Mouse (Mus musculus) heart, postnatal 4 days (tissue): ENCODE data around the gene Mfsd10. TPM values are rescaled to one million over a fixed set of nuclear protein-coding genes. Genes with fewer than 3 reads are reported as not detected.

Experiments used
- DNase-seq: peaks from one replicate; pipeline ENCODE4 v3.0.0; 2021
- total RNA-seq, 2 experiments: library from RNA; stranded (reverse); gene quantifications; 2 replicates each; pipeline ENCODE4 v1.2.3; 2021

The Mfsd10 gene
- total RNA-seq, result 10 to 100 TPM; 27.9 to 30.5 TPM

- peak; percentile 85 for DNase-seq
Measured at GRCm38 (mm10) chr5:34636481-34637287, at the start of gene Mfsd10. Mfsd10 (minus strand) TSS chr5:34637212.

- no peak for DNase-seq
Measured at GRCm38 (mm10) chr5:34670280-34670679, 33.3 kb upstream of the Mfsd10 start.

GRCm38 (mm10) chr5:34669493-34669892 is 32.5 kb upstream of the Mfsd10 start:
- DNase-seq, result no peak

- DNase-seq, result no peak
Measured at GRCm38 (mm10) chr5:34663231-34663630, 26.2 kb upstream of the Mfsd10 start.

GRCm38 (mm10) chr5:34661909-34662308 is 24.9 kb upstream of the Mfsd10 start:
- DNase-seq, result no peak

- no peak for DNase-seq
Measured at GRCm38 (mm10) chr5:34660591-34661130, 23.6 kb upstream of the Mfsd10 start.

- peak; percentile 99 for DNase-seq
Measured at GRCm38 (mm10) chr5:34659686-34660590, 22.9 kb upstream of the Mfsd10 start, which contains the start of the genes Nop14 and Grk4. Nop14 (minus strand) TSS chr5:34660148. Grk4 (plus strand) TSS chr5:34660379.

- DNase-seq, result no peak
Measured at GRCm38 (mm10) chr5:34657556-34657955, 20.5 kb upstream of the Mfsd10 start.

GRCm38 (mm10) chr5:34654881-34655280 is 17.9 kb upstream of the Mfsd10 start:
- DNase-seq, result no peak

- no peak for DNase-seq
Measured at GRCm38 (mm10) chr5:34652961-34653360, 15.9 kb upstream of the Mfsd10 start.

GRCm38 (mm10) chr5:34647581-34647980 is 10.6 kb upstream of the Mfsd10 start:
- DNase-seq, result peak; percentile 67

- peak; percentile 44 for DNase-seq
Measured at GRCm38 (mm10) chr5:34642932-34643331, 5.9 kb upstream of the Mfsd10 start.

- no peak for DNase-seq
Measured at GRCm38 (mm10) chr5:34641991-34642390, 5.0 kb upstream of the Mfsd10 start.

- no peak for DNase-seq
Measured at GRCm38 (mm10) chr5:34637591-34638156, 662 bp upstream of the Mfsd10 start.

- peak; percentile 25 for DNase-seq
Measured at GRCm38 (mm10) chr5:34635665-34636192, 1.3 kb downstream of the Mfsd10 start.

- no peak for DNase-seq
Measured at GRCm38 (mm10) chr5:34634746-34635400, 2.1 kb downstream of the Mfsd10 start.

- DNase-seq, result peak; percentile 42
Measured at GRCm38 (mm10) chr5:34633641-34634040, 3.4 kb downstream of the Mfsd10 start.

- DNase-seq, result no peak
Measured at GRCm38 (mm10) chr5:34632996-34633395, 4.0 kb downstream of the Mfsd10 start.

- no peak for DNase-seq
Measured at GRCm38 (mm10) chr5:34609966-34610365, 27.0 kb downstream of the Mfsd10 start.

GRCm38 (mm10) chr5:34608226-34608625 is 28.8 kb downstream of the Mfsd10 start:
- DNase-seq, result no peak

- DNase-seq, result no peak
Measured at GRCm38 (mm10) chr5:34607100-34607880, 29.7 kb downstream of the Mfsd10 start.
